Mouse (Mus musculus): Measurements from ENCODE around the gene Rtraf.

Rtraf gene

GRCm38 (mm10) chr14:19800485-19800884 lies 23.1 kb downstream of the Rtraf start:
- no peak for DNase-seq (ENCODE audit: low read depth, low spot score)

GRCm38 (mm10) chr14:19796541-19797304 lies 26.9 kb downstream of the Rtraf start:
- no peak for DNase-seq (ENCODE audit: low read depth, low spot score)

GRCm38 (mm10) chr14:19794881-19795280 lies 28.7 kb downstream of the Rtraf start:
- no peak for DNase-seq (ENCODE audit: low read depth, low spot score)

GRCm38 (mm10) chr14:19788443-19788842 lies 35.2 kb downstream of the Rtraf start:
- no peak for DNase-seq (ENCODE audit: low read depth, low spot score)

GRCm38 (mm10) chr14:19785797-19786588 lies 37.6 kb downstream of the Rtraf start:
- no peak for DNase-seq (ENCODE audit: low read depth, low spot score)

GRCm38 (mm10) chr14:19777945-19778344 lies 45.7 kb downstream of the Rtraf start:
- no peak for DNase-seq (ENCODE audit: low read depth, low spot score)

GRCm38 (mm10) chr14:19777365-19777764 lies 46.3 kb downstream of the Rtraf start:
- no peak for DNase-seq (ENCODE audit: low read depth, low spot score)

GRCm38 (mm10) chr14:19776890-19777289 lies 46.7 kb downstream of the Rtraf start:
- DNase-seq (ENCODE audit: low read depth, low spot score), result peak; percentile 37

GRCm38 (mm10) chr14:19776179-19776578 lies 47.4 kb downstream of the Rtraf start:
- no peak for DNase-seq (ENCODE audit: low read depth, low spot score)

- no peak for DNase-seq (ENCODE audit: low read depth, low spot score)
Measured at GRCm38 (mm10) chr14:19775491-19775890, 48.1 kb downstream of the Rtraf start.

GRCm38 (mm10) chr14:19774036-19774628 lies 49.5 kb downstream of the Rtraf start:
- DNase-seq (ENCODE audit: low read depth, low spot score), result no peak

- DNase-seq (ENCODE audit: low read depth, low spot score), result no peak
Measured at GRCm38 (mm10) chr14:19771173-19771572, 52.5 kb downstream of the Rtraf start.

- DNase-seq (ENCODE audit: low read depth, low spot score), result no peak
Measured at GRCm38 (mm10) chr14:19769441-19770200, 54.0 kb downstream of the Rtraf start.

- DNase-seq (ENCODE audit: low read depth, low spot score), result no peak
Measured at GRCm38 (mm10) chr14:19768648-19769047, 55.0 kb downstream of the Rtraf start.

- DNase-seq (ENCODE audit: low read depth, low spot score), result no peak
Measured at GRCm38 (mm10) chr14:19766380-19766649, 57.3 kb downstream of the Rtraf start.

- DNase-seq (ENCODE audit: low read depth, low spot score), result no peak
Measured at GRCm38 (mm10) chr14:19765539-19766379, 57.9 kb downstream of the Rtraf start.

GRCm38 (mm10) chr14:19764331-19764730 lies 59.3 kb downstream of the Rtraf start:
- DNase-seq (ENCODE audit: low read depth, low spot score), result no peak

GRCm38 (mm10) chr14:19763527-19763926 lies 60.1 kb downstream of the Rtraf start:
- DNase-seq (ENCODE audit: low read depth, low spot score), result no peak

- no peak for DNase-seq (ENCODE audit: low read depth, low spot score)
Measured at GRCm38 (mm10) chr14:19762014-19762413, 61.6 kb downstream of the Rtraf start.
